Mouse (Mus musculus) neural tube, embryonic 11.5 days (tissue): ENCODE measurements at regions not wholly inside any gene's neighbourhood (a gene's known extent, or its start where the extent isn't known, plus 50 kb on each side); places are given as distances from the start of the nearest gene placed in this dataset.
A peak's percentile ranks its signal among the peaks of the same experiment; 100 is the strongest.

ENCODE experiments used
- ATAC-seq: fragments of 200-750 bp; cut with Nextera tagmentation; 2 replicates; pipeline ENCODE4 v1.8.0; 2017; ENCODE audit warnings: moderate number of reproducible peaks, mild to moderate bottlenecking, moderate TSS enrichment, moderate library complexity; ENCODE audit not compliant: insufficient read depth, low FRiP score, low TSS enrichment
- DNase-seq: peaks from one replicate; pipeline ENCODE4 v3.0.0-alpha.2; 2015; ENCODE audit warnings: low spot score
- H3K27ac ChIP-seq: fragments of 300-500 bp; sonication (generic); 2 replicates; pipeline ENCODE4 v1.5.1; 2014; ENCODE audit warnings: low read depth, mild to moderate bottlenecking, low read length
- H3K27me3 ChIP-seq: fragments of 300-500 bp; sonication (generic); 2 replicates; pipeline ENCODE4 v1.6.1; 2014; ENCODE audit warnings: mild to moderate bottlenecking, low read length, mixed read lengths; ENCODE audit not compliant: control insufficient read depth, insufficient read depth
- H3K36me3 ChIP-seq: fragments of 300-500 bp; sonication (generic); 2 replicates; pipeline ENCODE4 v1.6.1; 2014; ENCODE audit warnings: mild to moderate bottlenecking, low read length, moderate library complexity, mixed read lengths; ENCODE audit not compliant: control insufficient read depth, insufficient read depth
- H3K4me1 ChIP-seq: fragments of 300-500 bp; sonication (generic); 2 replicates; pipeline ENCODE4 v1.6.1; 2014; ENCODE audit warnings: low read length, mixed read lengths; ENCODE audit not compliant: control insufficient read depth, insufficient read depth
- H3K4me2 ChIP-seq: fragments of 300-500 bp; sonication (generic); 2 replicates; pipeline ENCODE4 v1.6.1; 2014; ENCODE audit warnings: low read depth, mild to moderate bottlenecking, moderate library complexity
- H3K4me3 ChIP-seq: fragments of 300-500 bp; sonication (generic); 2 replicates; pipeline ENCODE4 v1.5.1; 2014; ENCODE audit warnings: low read depth, low read length
- H3K9ac ChIP-seq: fragments of 300-500 bp; sonication (generic); 2 replicates; pipeline ENCODE4 v1.6.1; 2014; ENCODE audit warnings: mild to moderate bottlenecking, low read length
- H3K9me3 ChIP-seq: fragments of 300-500 bp; sonication (generic); 2 replicates; pipeline ENCODE4 v1.6.1; 2016; ENCODE audit warnings: low read length; ENCODE audit not compliant: control insufficient read depth
- WGBS: fragments of 180-500 bp; shearing (Covaris S2); extraction: QIAGEN DNeasy Blood & Tissue Kit; methylation state at CpG from one replicate; pipeline ENCODE4 v1.1.7; 2014; 5-methylcytosine and 5-hydroxymethylcytosine counted together

DNA sequence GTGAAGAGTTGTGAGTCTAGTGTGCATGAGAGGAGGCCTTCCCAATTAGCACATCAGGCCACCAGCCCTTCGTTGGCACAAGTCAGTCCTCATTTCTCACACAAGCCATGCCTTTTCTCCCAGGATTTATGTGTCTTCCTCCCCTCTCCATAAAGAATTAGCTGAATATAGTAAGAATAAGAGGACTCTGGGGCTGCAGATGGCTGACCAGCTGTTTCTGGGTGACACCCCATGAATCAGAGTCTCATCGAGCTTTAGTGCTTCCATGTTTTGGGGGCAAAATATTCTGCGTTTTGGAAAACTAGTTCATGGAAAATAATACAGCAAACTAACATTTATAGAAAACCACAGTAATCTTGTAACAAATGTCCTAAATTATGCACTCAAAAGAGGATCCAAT, 393.2 kb upstream of the Mef2c start:
- Histone ChIP-seq H3K4me1 (peaks cover 9% of the 10 kb centered on the region; the same call in 1 of the 2 replicates), H3K4me2 (no peak overlapping the region), H3K4me3 (no peak overlapping the region), H3K9ac (no peak overlapping the region), H3K27me3 (no peaks in the 10 kb centered on the region), H3K36me3 (no peaks in the 10 kb centered on the region), H3K9me3 (no peaks in the 10 kb centered on the region), H3K27ac (no peak overlapping the region)
- 51% methylated on average over 3 of the region's 3 CpGs for WGBS
- ATAC-seq: no peak
- peak; percentile 17 for DNase-seq

DNA sequence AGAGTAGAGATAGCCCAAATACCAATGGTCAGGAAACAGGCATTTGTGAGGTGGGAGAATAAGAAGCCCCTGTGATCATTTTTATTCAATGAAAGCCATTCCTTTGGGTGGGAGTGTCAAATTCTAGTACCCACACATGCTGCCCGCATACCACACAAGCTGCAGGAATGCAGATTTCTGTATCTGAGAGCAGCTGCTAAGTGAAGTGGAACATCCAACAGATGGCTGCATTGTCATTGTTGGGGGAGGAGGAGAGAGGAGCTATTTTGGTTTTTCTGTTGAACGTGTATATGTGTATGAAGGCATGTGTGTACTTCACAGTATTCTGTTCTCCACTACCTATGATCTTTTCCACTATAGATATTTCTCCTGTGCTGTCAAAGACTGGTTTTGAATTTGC, 392.3 kb upstream of the Mef2c start:
- no peak overlapping the region for H3K27ac ChIP-seq

DNA sequence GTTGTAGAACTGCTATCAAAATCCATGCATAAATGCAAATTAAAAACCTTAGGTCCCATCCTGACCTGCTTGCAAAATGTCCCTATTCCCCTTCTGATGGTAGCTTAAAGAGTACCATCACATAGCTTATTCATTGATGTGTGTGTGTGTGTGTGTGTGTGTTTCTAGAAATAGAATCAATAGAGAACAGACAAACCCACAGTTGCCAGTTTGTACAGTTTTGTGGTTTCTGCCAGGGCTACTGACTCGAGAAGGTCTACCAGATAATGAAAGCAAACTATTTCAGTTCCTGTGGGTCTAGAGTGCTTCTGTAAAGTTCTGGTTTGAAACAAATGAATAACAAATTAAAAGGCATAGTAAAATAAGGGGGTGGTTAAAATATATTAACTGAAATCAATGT, 391.5 kb upstream of the Mef2c start:
- H3K4me2 ChIP-seq: no peak overlapping the region
- H3K4me1 ChIP-seq: peaks cover 9% of the 10 kb centered on the region; the same call in 1 of the 2 replicates
- H3K27ac ChIP-seq: no peak overlapping the region
- no peak for ATAC-seq
- H3K36me3 ChIP-seq: no peaks in the 10 kb centered on the region
- no peak for DNase-seq
- no peak overlapping the region for H3K9ac ChIP-seq
- WGBS: 76% methylated on average over 1 of the region's 1 CpGs
- no peaks in the 10 kb centered on the region for H3K9me3 ChIP-seq
- no peak overlapping the region for H3K4me3 ChIP-seq
- H3K27me3 ChIP-seq: no peaks in the 10 kb centered on the region

More for the DNA sequence above, 392.3 kb upstream of the Mef2c start:
- Histone ChIP-seq H3K27me3 (no peaks in the 10 kb centered on the region), H3K36me3 (no peaks in the 10 kb centered on the region), H3K4me3 (no peak overlapping the region), H3K4me1 (peaks cover 9% of the 10 kb centered on the region; the same call in 1 of the 2 replicates), H3K4me2 (no peak overlapping the region), H3K9ac (no peak overlapping the region), H3K9me3 (no peaks in the 10 kb centered on the region)
- DNase-seq (peak; percentile 42), ATAC-seq (peak; percentile 64)
- 20% methylated on average over 2 of the region's 2 CpGs for WGBS

DNA sequence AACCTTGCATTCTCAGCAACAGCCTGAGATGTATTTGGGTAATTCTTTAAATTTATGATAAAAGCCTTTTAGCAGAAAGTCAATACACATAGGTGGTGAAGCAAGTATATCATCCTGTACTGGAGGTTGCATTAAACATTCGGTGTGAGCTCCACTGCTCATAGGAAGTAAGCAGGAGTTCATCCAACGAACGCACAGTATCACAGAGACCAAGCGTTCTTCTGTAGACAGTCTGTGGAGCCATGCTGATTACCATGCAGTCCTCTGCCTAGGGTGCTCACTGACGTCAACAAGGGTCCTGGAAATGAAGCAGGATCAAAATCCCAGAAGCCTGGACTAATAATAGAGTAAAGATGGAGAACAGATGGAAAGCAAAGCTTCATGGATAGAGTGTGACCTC, 391.1 kb upstream of the Mef2c start:
- Histone ChIP-seq H3K27me3 (no peaks in the 10 kb centered on the region), H3K4me3 (no peak overlapping the region), H3K4me2 (no peak overlapping the region), H3K4me1 (peaks cover 9% of the 10 kb centered on the region; the same call in 1 of the 2 replicates), H3K9ac (no peak overlapping the region), H3K9me3 (no peaks in the 10 kb centered on the region), H3K27ac (no peak overlapping the region), H3K36me3 (no peaks in the 10 kb centered on the region)
- no peak for DNase-seq
- ATAC-seq: no peak
- 78% methylated on average over 5 of the region's 5 CpGs for WGBS

DNA sequence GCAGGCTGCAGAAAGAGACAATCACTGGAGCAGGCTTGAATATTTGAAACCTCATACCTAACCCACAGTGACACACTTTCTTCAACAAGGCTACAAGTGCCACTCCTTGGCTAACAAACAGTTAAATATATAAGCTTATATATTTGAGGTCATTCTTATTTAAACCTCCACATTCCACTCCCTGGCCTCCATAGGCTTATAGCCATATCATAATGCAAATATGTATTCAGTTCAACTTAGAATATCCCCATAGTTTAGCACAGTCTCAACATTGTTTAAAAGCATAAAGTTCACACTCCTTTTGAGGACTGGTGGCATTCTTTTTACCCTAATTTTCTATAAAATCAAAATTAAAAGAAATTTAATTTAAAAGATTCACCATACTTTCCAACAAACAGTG, 390.0 kb upstream of the Mef2c start:
- H3K9me3 ChIP-seq: no peaks in the 10 kb centered on the region
- no peak overlapping the region for H3K4me2 ChIP-seq
- no peak overlapping the region for H3K9ac ChIP-seq
- no peaks in the 10 kb centered on the region for H3K27me3 ChIP-seq
- no peaks in the 10 kb centered on the region for H3K36me3 ChIP-seq
- H3K4me3 ChIP-seq: no peak overlapping the region
- peaks cover 9% of the 10 kb centered on the region; the same call in 1 of the 2 replicates for H3K4me1 ChIP-seq
- DNase-seq: no peak
- no peak for ATAC-seq
- H3K27ac ChIP-seq: no peak overlapping the region

DNA sequence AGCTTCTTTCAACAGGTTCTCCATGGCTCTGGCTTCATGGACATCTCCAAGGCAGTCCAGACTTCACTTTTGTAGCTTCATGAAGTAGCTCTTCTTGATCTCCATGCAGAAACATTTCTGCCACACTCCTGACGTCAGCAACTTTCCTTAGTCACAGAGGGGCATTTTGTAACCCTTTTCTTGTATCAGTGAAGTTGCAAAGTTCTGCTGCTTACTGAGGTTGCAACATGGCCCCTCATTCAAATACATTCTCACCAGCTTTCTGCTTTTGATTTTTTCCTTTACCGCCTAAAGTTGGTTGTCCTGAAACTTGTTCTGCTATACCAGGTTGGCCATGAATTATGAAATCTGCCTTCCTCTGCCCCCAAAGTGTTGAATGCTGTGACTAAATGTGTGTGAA, 389.4 kb upstream of the Mef2c start:
- H3K4me1 ChIP-seq: peaks cover 9% of the 10 kb centered on the region; the same call in 1 of the 2 replicates
- H3K27me3 ChIP-seq: no peaks in the 10 kb centered on the region
- H3K9me3 ChIP-seq: no peaks in the 10 kb centered on the region
- DNase-seq (no peak), ATAC-seq (no peak)
- no peak overlapping the region for H3K4me3 ChIP-seq
- H3K4me2 ChIP-seq: no peak overlapping the region
- no peak overlapping the region for H3K9ac ChIP-seq
- WGBS: 86% methylated on average over 2 of the region's 2 CpGs
- H3K27ac ChIP-seq: no peak overlapping the region
- no peaks in the 10 kb centered on the region for H3K36me3 ChIP-seq

DNA sequence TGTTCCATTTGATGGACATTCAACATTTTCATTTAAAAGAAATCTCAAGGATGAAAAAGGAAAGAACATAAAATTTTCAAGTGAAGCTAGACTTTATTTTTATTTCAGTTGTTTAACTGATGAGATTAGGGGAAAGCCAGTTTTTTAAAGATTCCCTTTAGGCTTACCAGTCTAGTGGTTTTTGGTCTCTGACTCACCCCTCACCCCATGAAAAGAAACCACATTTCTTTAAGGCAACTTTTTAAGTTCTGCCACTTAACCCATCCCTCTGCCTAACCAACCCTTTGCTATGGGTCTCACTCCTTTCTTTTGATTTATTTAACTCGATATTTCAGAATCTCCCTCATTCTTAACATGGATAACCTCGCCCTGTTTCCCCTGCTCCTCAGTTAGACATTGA, 388.1 kb upstream of the Mef2c start:
- no peak overlapping the region for H3K9ac ChIP-seq
- no peaks in the 10 kb centered on the region for H3K9me3 ChIP-seq
- H3K27ac ChIP-seq: no peak overlapping the region
- H3K4me2 ChIP-seq: no peak overlapping the region
- DNase-seq (no peak), ATAC-seq (no peak)
- 88% methylated on average over 2 of the region's 2 CpGs for WGBS
- H3K4me1 ChIP-seq: 0 out of 2 replicates have a peak, but pooled peaks cover 5% of the 10 kb centered on the region
- H3K27me3 ChIP-seq: no peaks in the 10 kb centered on the region
- no peaks in the 10 kb centered on the region for H3K36me3 ChIP-seq
- no peak overlapping the region for H3K4me3 ChIP-seq

DNA sequence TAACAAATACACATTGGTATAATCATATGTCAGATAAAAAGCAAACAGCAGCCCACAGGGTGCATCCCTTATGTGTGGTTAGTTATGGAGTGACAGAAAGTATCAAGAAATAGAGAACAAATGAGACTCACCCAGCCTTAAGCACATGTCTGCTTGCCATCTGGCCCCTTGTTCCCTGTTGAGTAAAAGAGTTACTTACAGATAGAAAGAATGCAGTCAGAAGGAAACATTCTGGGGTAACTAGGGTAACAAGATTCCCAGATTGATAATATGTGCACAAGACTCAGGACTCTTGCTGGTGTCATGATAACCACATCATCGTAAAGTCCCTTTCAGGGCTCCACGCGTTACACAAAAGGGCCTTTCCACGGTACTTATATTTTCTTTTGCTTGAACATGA, 383.5 kb upstream of the Mef2c start:
- no peaks in the 10 kb centered on the region for H3K9me3 ChIP-seq
- no peak overlapping the region for H3K4me3 ChIP-seq
- DNase-seq: no peak
- H3K4me1 ChIP-seq: no peaks in the 10 kb centered on the region
- 38% methylated on average over 4 of the region's 4 CpGs for WGBS
- H3K36me3 ChIP-seq: no peaks in the 10 kb centered on the region
- no peak for ATAC-seq
- H3K9ac ChIP-seq: no peak overlapping the region
- no peaks in the 10 kb centered on the region for H3K27me3 ChIP-seq
- H3K27ac ChIP-seq: no peak overlapping the region
- no peak overlapping the region for H3K4me2 ChIP-seq

DNA sequence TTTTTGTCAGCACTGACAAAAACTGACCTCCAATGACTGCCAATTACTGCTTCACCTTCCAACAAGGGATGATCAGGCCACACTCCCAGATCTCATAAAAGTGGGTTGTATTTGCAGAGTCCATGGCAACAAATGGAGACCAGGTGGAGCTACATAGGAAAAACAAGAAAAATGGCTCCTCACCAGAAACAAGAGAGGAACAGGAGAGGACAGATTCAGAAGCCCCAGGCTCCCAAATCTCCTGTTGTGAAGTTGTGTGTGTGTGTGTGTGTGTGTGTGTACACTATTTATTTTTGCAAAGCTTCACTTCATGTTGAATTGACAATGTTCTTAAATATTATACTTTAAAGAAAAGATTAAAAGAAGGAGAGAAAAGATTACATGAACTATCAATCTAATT, 380.2 kb upstream of the Mef2c start:
- Histone ChIP-seq H3K9ac (no peak overlapping the region), H3K27me3 (no peaks in the 10 kb centered on the region), H3K4me1 (no peaks in the 10 kb centered on the region), H3K27ac (no peak overlapping the region), H3K36me3 (no peaks in the 10 kb centered on the region), H3K4me2 (no peak overlapping the region), H3K4me3 (no peak overlapping the region), H3K9me3 (no peaks in the 10 kb centered on the region)
- no peak for DNase-seq
- ATAC-seq: no peak
